Mouse (Mus musculus): ENCODE results near the gene Sec14l3.
"Not testable (repeated sequence)": the region's sequence is repeated elsewhere in the genome, so short reads cannot be mapped to it uniquely, and the experiment has no call there.

GRCm38 (mm10) chr11:4107901-4108300 is 43.3 kb downstream of the Sec14l3 start:
- TF ChIP-seq CTCF (IDR thresholded peaks at IDR 0.05; ENCODE audit: control insufficient read depth, insufficient read depth, insufficient replicate concordance, low read depth, low read length); POLR2A (IDR thresholded peaks at IDR 0.05; ENCODE audit: control insufficient read depth, low read depth, low read length): not testable (repeated sequence)

Measured in testis, adult 2 months (tissue).